Mouse (Mus musculus): Measurements from ENCODE around the gene 4930442H23Rik. TPM values are rescaled to one million over a fixed set of nuclear protein-coding genes. Genes with fewer than 3 reads are reported as not detected.
"Not testable (repeated sequence)": the region's sequence is repeated elsewhere in the genome, so short reads cannot be mapped to it uniquely, and the experiment has no call there.

Gene 4930442H23Rik
- not detected in 2 replicates for polyA plus RNA-seq (2011; ENCODE audit: insufficient read length, low read depth, missing spikeins)

DNA sequence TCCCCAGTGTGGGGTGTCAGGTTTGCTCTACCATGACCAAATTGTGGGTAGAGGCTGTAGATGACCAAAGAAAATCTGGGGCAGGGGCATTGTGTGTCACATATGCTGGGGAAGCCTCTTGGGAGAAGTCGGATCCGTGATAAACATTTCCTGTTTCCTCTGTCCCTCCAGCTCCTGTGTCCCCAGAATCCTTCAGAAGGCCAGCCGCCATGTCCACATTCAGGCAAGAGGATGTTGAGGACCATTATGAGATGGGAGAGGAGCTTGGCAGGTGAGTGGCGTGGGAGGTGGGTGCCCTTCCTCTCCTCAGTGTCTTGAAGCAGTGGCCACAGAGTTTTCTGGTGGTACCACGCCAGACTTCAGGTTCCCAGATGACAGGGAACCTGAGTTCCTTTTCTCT, at the start of gene 4930442H23Rik:
Gene 4930442H23Rik (minus strand): TSS at position 45 of the 400 bp plus-strand sequence.
- Histone ChIP-seq H3K27ac (ENCODE audit: insufficient read depth, low read length) (peak within 1 kb of the TSS; percentile 70), H3K4me1 (ENCODE audit: control insufficient read depth, insufficient read depth, low read length) (peaks cover 11% of the 10 kb centered on the region), H3K4me3 (ENCODE audit: insufficient read depth, low read length) (peak within 1 kb of the TSS; percentile 44)
- no peak for TF ChIP-seq POLR2A (IDR thresholded peaks at IDR 0.05; ENCODE audit: low read depth, low read length)
- TF ChIP-seq CTCF (IDR thresholded peaks at IDR 0.05; ENCODE audit: borderline replicate concordance, insufficient read depth, low read length) = no peak

DNA sequence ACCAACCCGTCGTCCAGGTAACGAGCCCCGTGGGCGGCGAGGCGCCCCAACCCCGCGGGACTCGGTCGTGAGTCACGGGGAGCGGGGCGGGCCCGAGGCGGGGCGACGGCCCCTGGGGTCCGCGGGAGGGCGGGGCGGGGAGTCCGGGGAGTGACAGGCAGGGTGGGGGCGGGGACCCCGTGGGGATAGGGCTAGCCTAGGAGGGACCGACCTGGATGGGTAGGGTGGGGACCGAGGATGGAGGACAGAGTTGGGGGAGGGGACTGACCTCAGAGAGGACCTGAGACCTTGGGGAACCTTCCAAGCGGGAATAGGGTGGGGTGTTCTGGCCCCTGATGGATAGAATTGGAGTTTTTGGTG, 49.6 kb upstream of the 4930442H23Rik start:
- H3K4me3 ChIP-seq (ENCODE audit: insufficient read depth, low read length) = peak overlapping the region; percentile 54
- TF ChIP-seq CTCF (IDR thresholded peaks at IDR 0.05; ENCODE audit: borderline replicate concordance, insufficient read depth, low read length) (no peak), POLR2A (IDR thresholded peaks at IDR 0.05; ENCODE audit: low read depth, low read length) (no peak)
- H3K4me1 ChIP-seq (ENCODE audit: control insufficient read depth, insufficient read depth, low read length) = no peaks in the 10 kb centered on the region
- H3K27ac ChIP-seq (ENCODE audit: insufficient read depth, low read length) = peak overlapping the region; percentile 53

- peak; percentile 65 for TF ChIP-seq POLR2A (IDR thresholded peaks at IDR 0.05; ENCODE audit: low read depth, low read length)
- no peak for TF ChIP-seq CTCF (IDR thresholded peaks at IDR 0.05; ENCODE audit: borderline replicate concordance, insufficient read depth, low read length)
- H3K27ac ChIP-seq (ENCODE audit: insufficient read depth, low read length) = peak within 1 kb of the TSS; percentile 53
- H3K4me3 ChIP-seq (ENCODE audit: insufficient read depth, low read length) = peak within 1 kb of the TSS; percentile 54
- H3K4me1 ChIP-seq (ENCODE audit: control insufficient read depth, insufficient read depth, low read length) = no peaks in the 10 kb centered on the region
Observed at GRCm38 (mm10) chr10:81232580-81233225, 49.1 kb upstream of the 4930442H23Rik start, which contains the start of gene Zfr2. Gene Zfr2, plus strand, starts transcription at chr10:81233155.

DNA sequence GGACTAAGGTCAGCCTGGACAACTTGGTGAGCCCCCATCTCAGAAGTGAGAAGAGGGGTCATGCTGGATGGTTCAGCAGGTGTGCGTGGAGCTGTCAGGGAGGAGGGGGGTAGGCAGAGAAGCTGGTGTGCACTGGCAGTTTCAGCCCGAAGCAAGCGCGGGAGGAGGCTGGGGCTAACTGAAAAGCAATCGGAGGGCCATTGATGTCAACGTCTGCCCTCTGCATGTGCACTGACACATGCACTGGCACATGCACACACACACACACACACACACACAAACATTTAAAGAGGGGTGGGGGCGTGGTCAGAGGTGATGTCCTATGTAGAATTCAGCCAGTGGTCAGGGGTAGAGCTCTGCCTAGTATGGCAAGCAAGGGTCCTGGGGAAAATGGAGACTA, 47.8 kb upstream of the 4930442H23Rik start:
- TF ChIP-seq POLR2A (IDR thresholded peaks at IDR 0.05; ENCODE audit: low read depth, low read length) (no peak), CTCF (IDR thresholded peaks at IDR 0.05; ENCODE audit: borderline replicate concordance, insufficient read depth, low read length) (no peak)
- Histone ChIP-seq H3K4me3 (ENCODE audit: insufficient read depth, low read length) (no peak overlapping the region), H3K4me1 (ENCODE audit: control insufficient read depth, insufficient read depth, low read length) (no peaks in the 10 kb centered on the region), H3K27ac (ENCODE audit: insufficient read depth, low read length) (no peak overlapping the region)

DNA sequence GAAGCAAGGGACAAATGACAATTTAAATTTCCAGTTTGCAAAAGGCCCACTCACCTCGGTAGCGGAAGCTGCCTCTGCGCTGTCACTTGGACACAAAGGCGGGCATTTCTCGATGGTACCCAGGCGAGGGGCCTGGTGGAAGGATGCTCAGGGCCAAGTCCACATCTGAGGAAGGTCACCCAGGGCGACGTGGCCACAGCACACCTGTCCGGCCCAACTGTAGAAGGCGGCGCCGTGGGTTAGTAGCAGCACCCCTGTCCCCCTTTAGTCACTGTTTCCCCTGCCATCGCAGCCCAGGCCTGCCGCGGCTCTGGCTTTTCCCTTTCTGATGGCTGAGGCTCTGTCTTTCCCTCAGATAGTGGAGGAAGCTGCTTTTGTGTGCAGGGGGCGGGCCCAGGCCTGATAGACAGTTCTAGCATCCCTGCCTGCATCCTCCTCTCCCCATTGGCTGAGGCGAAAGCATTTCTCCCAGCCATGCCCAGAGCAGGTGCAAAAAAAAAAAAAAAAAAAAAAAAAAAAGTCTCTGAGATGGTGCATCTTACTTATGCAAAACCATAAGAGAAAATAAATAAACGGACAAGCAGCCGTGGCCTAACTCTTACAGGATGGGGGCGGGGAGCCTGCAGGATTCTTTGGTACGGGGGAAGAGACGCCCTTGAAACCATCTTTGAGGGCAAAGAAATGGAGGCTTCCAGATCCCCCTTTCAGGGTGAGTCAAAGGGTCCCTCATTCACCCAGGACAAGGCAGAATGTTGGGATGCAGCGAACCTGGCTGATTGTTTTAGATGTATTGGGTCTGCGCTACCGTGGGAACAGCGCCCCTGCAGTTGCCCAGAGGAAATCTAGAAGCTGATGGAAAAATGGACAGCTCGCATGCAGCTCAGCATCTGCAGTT, 47.0 kb upstream of the 4930442H23Rik start, which contains the start of gene Atcay:
Gene Atcay (minus strand): TSS at position 396 of the 895 bp plus-strand sequence.
- no peaks in the 10 kb centered on the region for H3K4me1 ChIP-seq (ENCODE audit: control insufficient read depth, insufficient read depth, low read length)
- H3K27ac ChIP-seq (ENCODE audit: insufficient read depth, low read length) = no peak within 1 kb of the TSS
- TF ChIP-seq POLR2A (IDR thresholded peaks at IDR 0.05; ENCODE audit: low read depth, low read length) = no peak
- TF ChIP-seq CTCF (IDR thresholded peaks at IDR 0.05; ENCODE audit: borderline replicate concordance, insufficient read depth, low read length) = peak; percentile 52; the same call in 1 of the 2 replicates
- H3K4me3 ChIP-seq (ENCODE audit: insufficient read depth, low read length) = peak within 1 kb of the TSS; percentile 10; the same call in 1 of the 2 replicates

GRCm38 (mm10) chr10:81229735-81230437, 46.2 kb upstream of the 4930442H23Rik start:
- TF ChIP-seq POLR2A (IDR thresholded peaks at IDR 0.05; ENCODE audit: low read depth, low read length) (no peak), CTCF (IDR thresholded peaks at IDR 0.05; ENCODE audit: borderline replicate concordance, insufficient read depth, low read length) (no peak)
- H3K4me1 ChIP-seq (ENCODE audit: control insufficient read depth, insufficient read depth, low read length) = no peaks in the 10 kb centered on the region
- 0 out of 2 replicates have a peak overlapping the region, but pooled peaks have one; percentile 10 for H3K4me3 ChIP-seq (ENCODE audit: insufficient read depth, low read length)
- no peak overlapping the region for H3K27ac ChIP-seq (ENCODE audit: insufficient read depth, low read length)

DNA sequence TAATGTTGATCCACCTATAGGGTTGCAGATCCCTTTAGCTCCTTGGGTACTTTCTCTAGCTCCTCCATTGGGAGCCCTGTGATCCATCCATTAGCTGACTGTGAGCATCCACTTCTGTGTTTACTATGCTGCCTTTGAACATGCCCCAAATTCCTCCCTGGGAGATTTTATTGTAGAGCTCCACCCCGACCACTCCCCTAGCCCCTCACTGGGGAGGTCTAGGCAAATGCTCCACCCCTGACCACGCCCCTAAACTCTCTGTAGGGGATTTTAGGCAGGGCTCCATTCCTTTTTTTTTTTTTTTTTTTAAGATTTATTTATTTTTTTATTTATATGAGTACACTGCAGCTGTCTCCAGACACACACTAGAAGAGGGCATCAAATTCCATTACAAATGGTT, 40.1 kb upstream of the 4930442H23Rik start:
- not testable (repeated sequence) for H3K4me3 ChIP-seq (ENCODE audit: insufficient read depth, low read length); H3K4me1 ChIP-seq (ENCODE audit: control insufficient read depth, insufficient read depth, low read length); H3K27ac ChIP-seq (ENCODE audit: insufficient read depth, low read length)

DNA sequence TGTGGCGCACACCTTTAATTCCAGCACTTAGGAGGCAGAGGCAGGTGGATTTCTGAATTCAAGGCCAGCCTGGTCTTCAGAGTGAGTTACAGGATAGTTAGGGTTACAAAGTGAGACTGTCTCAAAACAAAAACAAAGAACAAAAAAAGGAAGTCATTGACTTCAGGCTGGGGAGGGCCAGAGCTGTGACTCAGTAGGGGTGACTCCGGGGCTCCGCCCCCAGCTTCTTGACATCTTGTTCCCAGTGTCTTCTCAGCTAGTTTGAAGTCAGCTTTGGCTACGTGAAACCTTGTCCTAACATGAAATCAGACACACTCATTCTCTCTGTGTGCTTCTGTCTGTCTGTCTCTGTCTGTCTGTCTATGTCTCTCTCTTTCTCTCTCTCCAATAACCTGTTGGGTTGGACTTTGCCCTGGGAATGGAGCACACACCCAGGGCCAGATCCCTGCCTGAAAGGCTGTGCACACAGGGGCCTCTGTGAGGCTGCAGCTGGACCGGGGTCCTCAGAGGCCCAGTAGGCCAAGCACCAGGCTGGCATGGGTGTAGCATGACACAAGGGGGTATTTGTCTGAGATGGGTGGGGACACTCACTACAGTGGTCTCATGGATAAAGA, 37.9 kb upstream of the 4930442H23Rik start:
- no peak overlapping the region for H3K4me3 ChIP-seq (ENCODE audit: insufficient read depth, low read length)
- H3K4me1 ChIP-seq (ENCODE audit: control insufficient read depth, insufficient read depth, low read length) = no peaks in the 10 kb centered on the region
- H3K27ac ChIP-seq (ENCODE audit: insufficient read depth, low read length) = no peak overlapping the region
- TF ChIP-seq CTCF (IDR thresholded peaks at IDR 0.05; ENCODE audit: borderline replicate concordance, insufficient read depth, low read length) (no peak), POLR2A (IDR thresholded peaks at IDR 0.05; ENCODE audit: low read depth, low read length) (no peak)

DNA sequence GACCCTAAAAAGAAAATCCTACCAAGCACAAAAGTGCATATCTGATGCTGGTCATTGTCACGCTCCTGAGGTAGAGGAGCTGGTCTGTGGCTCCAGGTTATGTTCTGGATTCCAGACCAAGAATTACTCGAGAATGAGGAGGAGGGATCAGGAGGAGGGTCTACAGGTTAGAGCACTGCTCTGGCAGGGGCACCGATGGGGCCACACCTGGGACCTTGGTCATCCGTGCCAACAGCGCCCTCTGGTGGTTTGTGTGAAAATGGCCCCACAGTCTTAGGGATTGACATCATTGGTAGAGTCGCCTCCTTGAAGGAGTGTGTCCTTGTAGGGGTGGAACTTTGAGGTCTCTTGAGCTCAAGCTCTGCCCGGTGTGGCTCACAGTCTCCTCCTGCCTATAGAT, 34.3 kb upstream of the 4930442H23Rik start:
- Histone ChIP-seq H3K4me3 (ENCODE audit: insufficient read depth, low read length) (no peak overlapping the region), H3K4me1 (ENCODE audit: control insufficient read depth, insufficient read depth, low read length) (no peaks in the 10 kb centered on the region), H3K27ac (ENCODE audit: insufficient read depth, low read length) (no peak overlapping the region)
- TF ChIP-seq POLR2A (IDR thresholded peaks at IDR 0.05; ENCODE audit: low read depth, low read length) = no peak
- peak; percentile 80 for TF ChIP-seq CTCF (IDR thresholded peaks at IDR 0.05; ENCODE audit: borderline replicate concordance, insufficient read depth, low read length)
